Mouse (Mus musculus) layer of hippocampus, postnatal 14 days (tissue): ENCODE data around the gene Gm8298. TPM values are rescaled to one million over a fixed set of nuclear protein-coding genes. Genes with fewer than 3 reads are reported as not detected.
"Not testable (repeated sequence)": the region's sequence is repeated elsewhere in the genome, so short reads cannot be mapped to it uniquely, and the experiment has no call there.

Source experiments
- DNase-seq, 2 experiments: peaks; one replicate each; pipeline ENCODE4 v3.0.0; 2021 to 2022; ENCODE audit warnings: low spot score in 2 of 2, mixed read lengths in 1 of 2
- long read RNA-seq, 2 experiments: library from polyadenylated mRNA; stranded (forward); transcript quantifications; one replicate each; pipeline ENCODE4 v2.0.0; 2021
- total RNA-seq, 2 experiments: library from RNA; stranded (reverse); gene quantifications; 2 replicates each; pipeline ENCODE4 v1.2.3; 2021

Gm8298 gene
- total RNA-seq = not detected
- long read RNA-seq, experiment 1 = 0 reads
- long read RNA-seq, experiment 2 = 0 reads

DNA sequence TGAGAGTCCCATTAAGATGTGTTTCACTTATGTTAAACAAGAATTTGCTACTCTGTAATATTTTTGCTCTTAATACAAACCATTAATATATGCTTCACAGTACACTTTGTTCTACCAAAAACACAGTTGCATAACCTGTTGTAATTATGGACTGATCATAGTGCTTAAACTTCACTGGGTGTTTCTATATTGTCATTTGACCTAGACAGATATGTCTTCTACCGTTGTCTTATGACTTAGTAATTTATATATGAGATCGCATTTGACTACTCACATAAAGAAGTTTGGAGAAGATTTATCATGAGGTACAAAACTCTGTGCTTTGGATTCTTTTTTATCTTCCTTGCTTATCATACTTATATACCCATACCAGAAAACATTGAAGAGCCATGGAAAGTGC, at the start of gene Gm8298:
Gm8298 (plus strand) TSS at position 301 of the 400 bp plus-strand sequence.
- DNase-seq = no peak

DNA sequence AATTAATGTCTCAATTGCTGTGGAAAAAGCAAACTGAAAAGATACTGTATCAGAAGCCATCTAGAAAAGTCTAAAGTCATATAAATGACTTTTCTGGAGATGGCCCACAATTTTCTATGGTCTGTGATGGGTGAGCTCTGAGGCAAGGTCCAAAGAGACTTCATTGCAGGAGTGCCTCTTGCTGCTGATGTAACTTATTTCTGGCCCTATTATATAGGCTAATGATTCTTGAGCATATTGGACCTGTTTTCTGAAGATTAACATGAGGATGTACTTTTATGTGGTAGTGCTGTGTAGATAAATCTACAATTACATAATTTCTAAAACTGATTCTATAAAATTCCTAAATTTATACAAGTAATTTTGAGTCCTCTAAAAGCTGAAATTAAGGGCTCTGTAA, 47.7 kb upstream of the Gm8298 start:
- DNase-seq = no peak

DNA sequence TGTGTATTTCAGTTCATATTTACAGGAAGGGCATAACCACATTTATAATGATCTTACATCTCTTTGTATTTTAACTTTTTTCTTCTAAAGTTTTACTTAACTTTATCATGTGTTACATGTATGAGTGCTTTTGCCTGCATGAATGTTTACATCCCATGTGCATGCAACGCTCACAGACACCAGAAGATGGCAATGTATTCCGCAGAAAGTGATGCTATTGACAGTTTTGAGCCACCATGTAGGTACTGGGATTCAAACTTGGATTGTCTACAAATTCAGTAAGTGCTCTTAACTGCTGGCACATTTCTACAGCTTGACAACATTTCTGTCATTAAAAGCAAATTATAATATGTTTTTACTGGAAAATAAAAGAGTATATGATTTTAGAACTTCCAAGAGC, 9.9 kb downstream of the Gm8298 start:
- peak; percentile 14 to 49 for DNase-seq

DNA sequence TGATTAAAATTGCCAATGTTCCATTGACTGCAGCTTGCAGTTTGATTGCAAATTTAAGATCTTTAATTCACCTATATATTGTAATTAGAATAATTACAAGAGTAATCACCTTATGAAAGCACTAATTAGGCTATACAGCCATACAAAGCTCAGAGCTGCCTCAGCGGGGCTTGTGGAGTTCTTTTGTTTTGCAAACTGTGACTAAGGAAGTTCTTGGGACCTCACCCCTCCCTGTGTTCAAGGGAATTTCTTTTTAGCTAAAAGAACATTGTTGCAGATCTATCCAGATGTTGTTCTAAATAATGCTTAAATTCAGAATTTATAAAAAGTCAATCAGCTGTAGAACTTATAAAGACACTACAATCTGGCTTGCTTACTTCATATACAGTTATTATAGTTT, 16.8 kb downstream of the Gm8298 start:
- DNase-seq = not testable (repeated sequence)

DNA sequence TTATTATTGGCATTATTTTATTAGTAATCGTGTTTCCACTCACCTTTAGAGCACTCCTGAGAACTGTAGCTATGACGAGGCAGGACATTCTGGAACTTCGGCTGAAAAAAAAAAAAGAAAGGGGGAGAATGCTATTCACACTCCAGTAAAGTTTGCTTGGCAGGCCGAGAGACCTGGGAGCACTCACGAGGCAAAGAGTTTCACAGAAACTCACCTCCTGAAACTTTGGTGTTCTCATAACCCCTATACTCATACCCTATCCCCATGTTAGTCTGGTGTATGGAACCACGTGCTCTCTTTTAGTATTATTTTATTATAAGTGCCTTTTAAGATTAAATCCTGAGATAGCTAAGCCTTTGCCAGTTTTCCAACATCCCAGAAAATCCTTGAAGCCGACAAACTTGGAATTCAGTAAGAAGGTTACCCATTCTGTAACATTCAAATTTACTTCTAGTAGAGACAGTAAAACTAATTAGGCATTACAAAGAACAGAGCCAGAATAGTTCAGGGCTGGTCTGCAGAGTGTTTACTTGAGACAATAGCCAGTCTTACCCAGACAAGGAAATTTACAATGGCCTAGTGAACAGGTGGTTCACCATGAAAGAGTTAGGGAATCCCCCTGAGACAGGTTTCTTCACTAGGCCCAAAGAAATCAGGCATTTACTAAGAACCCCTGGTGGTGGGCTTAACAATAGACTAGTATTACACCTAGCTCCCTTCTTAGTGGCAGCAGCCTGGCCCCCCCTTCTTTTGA, 19.1 kb downstream of the Gm8298 start:
- not testable (repeated sequence) for DNase-seq

DNA sequence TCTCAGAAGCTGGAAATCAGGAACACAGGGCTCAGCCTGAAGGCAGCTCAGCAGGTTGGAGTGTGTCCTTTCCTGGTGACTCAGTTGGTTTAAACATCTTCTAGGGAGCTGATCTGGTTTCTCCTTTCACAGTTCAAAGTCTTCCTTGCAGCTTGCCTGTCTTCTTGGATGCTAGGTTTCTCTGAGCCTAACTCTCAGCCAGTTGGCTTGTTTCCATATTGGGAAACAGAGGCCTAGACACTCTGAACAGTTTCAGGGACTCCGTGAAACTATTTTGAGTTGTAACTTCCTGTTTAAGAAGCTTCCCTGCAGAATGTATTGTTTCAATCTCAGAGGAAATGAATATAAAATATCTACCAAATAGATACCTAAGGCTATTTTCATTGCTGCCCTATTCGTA, 32.4 kb downstream of the Gm8298 start:
- no peak for DNase-seq

DNA sequence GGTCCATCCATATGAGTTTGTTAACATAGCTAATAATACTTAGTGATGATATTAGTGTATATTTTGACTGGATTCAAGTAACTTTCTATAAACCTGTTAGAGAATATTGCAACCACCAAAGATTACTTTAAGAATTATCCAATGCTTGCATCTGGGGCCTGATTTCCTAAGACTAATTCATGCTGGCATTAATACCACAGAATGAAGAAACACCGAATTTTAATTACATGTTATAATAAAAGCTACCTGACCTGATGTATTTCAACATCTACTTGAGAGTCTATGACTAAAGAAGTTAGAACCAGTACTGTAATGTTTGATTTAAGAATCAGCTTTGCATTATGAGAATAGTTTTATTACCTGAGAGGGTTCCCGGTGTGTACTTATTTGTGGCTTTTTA, 64.1 kb downstream of the Gm8298 start, which contains the start of gene C130079G13Rik:
C130079G13Rik (plus strand) TSS at position 301 of the 400 bp plus-strand sequence.
- DNase-seq = no peak

Other genes starting within 250 kb of the Gm8298 start
- gene Gm5538, start 131.3 kb upstream of the Gm8298 start, total RNA-seq = not detected
- gene C130079G13Rik, start 64.2 kb downstream of the Gm8298 start, total RNA-seq = not detected
- not detected for gene Aadacl2, start 145.7 kb downstream of the Gm8298 start, total RNA-seq
- not detected for gene Aadac, start 164.7 kb downstream of the Gm8298 start, total RNA-seq
- not detected for gene Sucnr1, start 220.8 kb downstream of the Gm8298 start, total RNA-seq